ENCODE assay signal across 11 mouse cellular contexts in genomic region chr10:124570746-124571145, GRCm38 (mm10).
DNase-seq lines count a peak whose midpoint lies in the region; ATAC-seq and TF ChIP-seq lines count a peak whose summit lies in the region.
"Had no signal": no experiment of that assay in that cellular context is flagged by ENCODE, and none has a peak within 500 bp of the region (broad histone marks: within the 10 kb centered on the region; RNA-seq: fewer than 3 reads in every experiment).

No protein-coding gene starts in this region.

- H3K27ac ChIP-seq in cerebellum, adult 2 months (ENCODE audit: insufficient read depth, low read length), result no peak overlapping the region
- H3K27ac ChIP-seq: hindbrain, embryonic 15.5 days had no signal

- no peak overlapping the region for H3K4me3 ChIP-seq in cerebellum, adult 2 months (replicated peaks; ENCODE audit: insufficient read depth, low read depth, low read length)
- H3K4me3 ChIP-seq: hindbrain, embryonic 15.5 days had no signal

- no peaks in the 10 kb centered on the region for H3K4me1 ChIP-seq in cerebellum, adult 2 months (ENCODE audit: control insufficient read depth, insufficient read depth, low read length)

- 7% methylated on average over 4 of the region's 4 CpGs for WGBS in cerebellum, adult 2 months

- no peaks in the 10 kb centered on the region for H3K27me3 ChIP-seq in cerebellum, adult 2 months (ENCODE audit: control insufficient read depth, insufficient read depth, low read length)
- H3K27me3 ChIP-seq: hindbrain, embryonic 15.5 days had no signal

- ATAC-seq in cerebellum, adult (ENCODE audit: insufficient number of reproducible peaks, low FRiP score, low TSS enrichment), result no peak
- no peak for ATAC-seq in megakaryocyte-erythroid progenitor cell, adult 5-6 weeks (replicated peaks; ENCODE audit: low FRiP score, low TSS enrichment, poor library complexity, severe bottlenecking)

- DNase-seq in cerebellum, adult 2 months, result peak; percentile 4 to 12
- DNase-seq in left cerebral cortex, adult 18-20 months (ENCODE audit: low spot score in 2 of 2), result peak; percentile 9 to 16
- no peak for DNase-seq in left cerebral cortex, adult 11 months (ENCODE audit: low spot score)
- DNase-seq in layer of hippocampus, postnatal 25 days (ENCODE audit: extremely low spot score in 1 of 2, low spot score in 1 of 2), result peak; percentile 18 to 61
- DNase-seq in right cerebral cortex, postnatal 36 days (ENCODE audit: low spot score in 2 of 2), result peak; percentile 8 to 32
- DNase-seq in neural tube, embryonic 10.5 days (ENCODE audit: extremely low spot score, low spot score), result no peak
- DNase-seq: lung, adult 2 months; thymus, postnatal 36 days had no signal

- no peak for TF ChIP-seq POLR2A in cerebellum, adult 2 months (IDR thresholded peaks at IDR 0.05; ENCODE audit: borderline replicate concordance, insufficient read depth, low read length)

- TF ChIP-seq CTCF in cerebellum, adult 2 months (IDR thresholded peaks at IDR 0.05; ENCODE audit: borderline replicate concordance, insufficient read depth, low read depth, low read length), result no peak

Comparison
In these comparisons a context has a peak if more than half of its experiments do, and no peak if none do; other contexts are left out.
1. DNase-seq: peak in cerebellum, adult 2 months (2 of 2), left cerebral cortex, adult 18-20 months (2 of 2), layer of hippocampus, postnatal 25 days (2 of 2) and right cerebral cortex, postnatal 36 days (2 of 2); none in left cerebral cortex, adult 11 months (single experiment) and neural tube, embryonic 10.5 days (single experiment).